Mouse (Mus musculus) inflammation-experienced regulatory T-cells, adult 16 weeks (primary cell): ENCODE measurements around the gene C2cd3. TPM values are rescaled to one million over a fixed set of nuclear protein-coding genes. Genes with fewer than 3 reads are reported as not detected.

Source experiments
- polyA plus RNA-seq: library from polyadenylated mRNA; unstranded; fragments of 100-300 nt; shearing (Covaris generic); gene quantifications from one replicate; pipeline ENCODE4 v1.2.1, GENCODE M21; 2017

Gene C2cd3
- 68.6 TPM for polyA plus RNA-seq

DNA sequence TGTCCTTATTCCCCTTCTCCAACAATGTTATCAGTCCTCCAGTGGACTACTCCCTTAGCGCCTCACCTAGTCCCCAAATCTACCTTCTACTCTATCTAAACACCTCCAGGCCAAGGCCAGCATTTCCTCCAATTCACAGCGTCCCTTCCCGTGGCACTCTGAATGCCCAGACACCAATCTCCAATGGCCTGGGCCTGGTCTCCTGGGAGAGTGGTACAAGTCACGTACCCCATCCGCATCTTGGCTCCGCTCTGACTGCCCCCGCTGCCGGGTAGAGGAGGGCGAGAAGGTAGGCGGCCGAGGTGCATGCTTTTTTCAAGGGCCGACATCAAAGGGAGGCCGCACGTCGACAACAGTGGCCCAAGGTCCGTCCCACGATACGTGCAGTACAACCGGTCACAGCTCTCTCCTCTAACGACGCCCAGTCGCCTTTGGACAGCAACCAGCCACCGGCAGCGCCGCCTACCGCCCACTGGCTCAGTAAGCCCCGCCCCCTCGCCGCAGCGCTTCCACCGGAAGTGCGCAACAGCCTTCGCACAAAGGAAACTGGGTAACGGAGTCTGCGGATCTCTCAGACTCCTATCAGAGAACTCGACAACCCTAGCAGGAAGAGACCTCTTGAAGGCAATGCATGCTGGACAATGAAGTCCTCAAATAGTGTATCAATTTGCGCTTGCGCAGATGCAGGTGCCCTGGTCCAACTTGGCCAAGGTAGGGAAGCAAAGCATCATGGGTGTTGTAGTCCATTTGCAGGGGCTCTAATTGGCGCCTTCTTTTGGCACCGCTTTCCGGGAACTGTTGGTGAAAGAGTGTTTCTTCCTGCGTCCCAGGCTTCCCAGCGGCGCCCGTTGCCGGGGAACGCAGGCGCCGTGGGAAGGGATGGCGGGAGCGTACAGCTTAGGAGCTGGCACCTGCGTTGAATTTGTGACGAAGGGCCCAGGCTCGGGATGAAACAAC is at the start of gene C2cd3, which contains the start of gene Ppme1:
Gene C2cd3 (plus strand): TSS at position 739 of the 957 bp plus-strand sequence.
Gene Ppme1 (minus strand): TSS at position 813 of the 957 bp plus-strand sequence.

DNA sequence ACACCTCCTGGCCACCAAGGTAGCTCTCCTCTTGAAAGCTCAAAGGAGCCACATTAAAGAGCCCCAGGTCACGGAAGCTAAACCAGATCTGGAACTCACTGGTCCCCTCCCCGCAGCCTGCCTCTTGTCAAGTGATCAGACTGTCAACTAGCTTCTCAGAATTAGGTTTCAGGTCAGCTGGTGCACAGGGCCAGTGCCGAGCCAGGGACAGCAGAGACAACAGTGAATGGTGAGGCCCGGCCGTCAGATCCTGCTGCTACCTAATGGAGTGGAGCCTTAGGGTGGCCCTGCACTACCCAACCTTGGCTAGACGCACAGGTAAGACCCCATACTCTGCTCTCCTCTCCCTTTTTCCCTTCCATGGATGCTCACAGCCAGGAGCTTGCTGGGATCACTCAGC is 100.7 kb downstream of the C2cd3 start, which contains the start of gene Ucp3:
Gene Ucp3 (plus strand): TSS at position 214 of the 400 bp plus-strand sequence.

DNA sequence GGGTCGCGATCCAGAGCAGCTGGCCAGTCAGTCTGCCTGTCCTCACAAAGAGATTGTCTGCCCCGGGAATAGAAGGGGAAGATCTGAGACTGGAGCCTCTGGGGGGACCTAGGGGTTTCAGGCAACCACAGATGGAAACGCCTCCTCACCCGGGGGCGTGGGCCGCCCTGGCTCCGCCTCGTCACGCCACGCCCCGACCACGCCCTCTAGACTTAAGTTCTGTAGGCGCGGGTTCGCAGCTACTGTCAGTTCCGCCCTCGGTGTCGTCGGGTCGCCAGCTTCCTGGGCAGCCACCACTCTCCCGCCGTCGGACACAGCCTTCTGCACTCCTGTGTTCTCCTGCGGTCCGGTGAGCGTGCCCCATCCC is 121.1 kb downstream of the C2cd3 start, which contains the start of gene Ucp2:
Gene Ucp2 (plus strand): TSS at position 221 of the 367 bp plus-strand sequence.

DNA sequence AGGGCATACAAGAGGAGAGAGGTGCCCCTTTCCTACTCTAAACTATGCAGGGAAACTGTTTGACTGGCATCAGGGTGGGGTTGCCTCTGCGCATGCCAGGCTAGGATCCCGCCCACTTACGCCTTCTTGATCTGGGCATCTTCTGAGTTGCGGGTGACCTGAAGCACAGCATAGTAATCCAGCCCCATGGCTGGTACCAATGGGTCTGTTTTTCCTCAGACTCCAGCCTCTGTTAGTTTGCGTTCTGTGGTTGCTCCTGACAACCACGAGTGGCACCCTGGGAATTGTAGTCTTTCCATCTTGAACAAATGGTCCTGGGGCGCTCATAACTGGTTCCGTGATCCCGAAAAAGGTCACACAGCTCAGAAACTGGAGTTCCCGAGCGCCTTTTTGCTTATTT is 142.5 kb downstream of the C2cd3 start, which contains the start of gene Dnajb13:
Gene Dnajb13 (minus strand): TSS at position 388 of the 400 bp plus-strand sequence.

Other genes with a start within 250 kb of the C2cd3 start
- gene Lipt2, start 213.0 kb upstream of the C2cd3 start, polyA plus RNA-seq: not detected
- gene Kcne3, start 195.7 kb upstream of the C2cd3 start, polyA plus RNA-seq: not detected
- gene Pgm2l1, start 144.8 kb upstream of the C2cd3 start, polyA plus RNA-seq: 4.0 TPM
- not detected for gene P4ha3, start 86.7 kb upstream of the C2cd3 start, polyA plus RNA-seq
- gene Ppme1, start 74 bp downstream of the C2cd3 start, polyA plus RNA-seq: 31.9 TPM
- gene Ucp3, start 100.8 kb downstream of the C2cd3 start, polyA plus RNA-seq: 0.13 TPM
- gene Ucp2, start 121.1 kb downstream of the C2cd3 start, polyA plus RNA-seq: 1,740 TPM
- gene Dnajb13, start 142.7 kb downstream of the C2cd3 start, polyA plus RNA-seq: 18.3 TPM
- gene Coa4, start 164.8 kb downstream of the C2cd3 start, polyA plus RNA-seq: 22.4 TPM
- 10.1 TPM for gene Rab6a, start 235.2 kb downstream of the C2cd3 start, polyA plus RNA-seq
- 50.8 TPM for gene Mrpl48, start 236.1 kb downstream of the C2cd3 start, polyA plus RNA-seq